Mouse (Mus musculus) MEL (cell line): ENCODE measurements around the gene Lce1a1. TPM values are rescaled to one million over a fixed set of nuclear protein-coding genes. Genes with fewer than 3 reads are reported as not detected.

Experiments used
- DNase-seq: peaks from one replicate; pipeline ENCODE4 v3.0.0; 2011; ENCODE audit warnings: low read depth, low spot score
- H3K27ac ChIP-seq: 2 replicates; pipeline ENCODE4 v1.5.1; 2012; ENCODE audit warnings: low read depth, mild to moderate bottlenecking, control low read depth, low read length, moderate library complexity; ENCODE audit not compliant: control insufficient read depth
- H3K27me3 ChIP-seq, 2 experiments: fragments of 150-350 bp in 1 of 2; sonication (generic) in 1 of 2; 2 replicates each; pipeline ENCODE4 v1.6.1; 2012; ENCODE audit warnings: low read length in 2 of 2, mild to moderate bottlenecking in 2 of 2, improper control_type of control experiment in 1 of 2, moderate library complexity in 1 of 2; ENCODE audit not compliant: insufficient read depth in 2 of 2, control insufficient read depth in 1 of 2
- H3K36me3 ChIP-seq, 2 experiments: 2 replicates each; pipeline ENCODE4 v1.6.1; 2012 to 2014; ENCODE audit warnings: low read length in 2 of 2, improper control_type of control experiment in 1 of 2, inconsistent platforms in 1 of 2, mild to moderate bottlenecking in 1 of 2; ENCODE audit not compliant: insufficient read depth in 2 of 2, control insufficient read depth in 1 of 2
- H3K4me1 ChIP-seq, 2 experiments: fragments of 150-350 bp in 1 of 2; sonication (generic) in 1 of 2; 2 replicates each; pipeline ENCODE4 v1.6.1; 2012; ENCODE audit warnings: low read length in 2 of 2, improper control_type of control experiment in 1 of 2, mild to moderate bottlenecking in 1 of 2; ENCODE audit not compliant: insufficient read depth in 2 of 2, control insufficient read depth in 1 of 2
- H3K4me3 ChIP-seq, 2 experiments: fragments of 150-350 bp in 1 of 2; sonication (generic) in 1 of 2; 2 replicates each; pipeline ENCODE4 v1.5.1; 2012; ENCODE audit warnings: low read depth in 2 of 2, low read length in 2 of 2, mild to moderate bottlenecking in 2 of 2, moderate library complexity in 2 of 2, control low read depth in 1 of 2, improper control_type of control experiment in 1 of 2; ENCODE audit not compliant: control insufficient read depth in 1 of 2, insufficient read depth in 1 of 2
- H3K79me2 ChIP-seq: 2 replicates; pipeline ENCODE4 v1.6.1; 2012; ENCODE audit warnings: mild to moderate bottlenecking, low read length, moderate library complexity; ENCODE audit not compliant: control insufficient read depth, poor library complexity, insufficient read depth
- H3K9ac ChIP-seq: 2 replicates; pipeline ENCODE4 v1.6.1; 2012; ENCODE audit warnings: low read depth, mild to moderate bottlenecking, control low read depth, low read length, moderate library complexity; ENCODE audit not compliant: control insufficient read depth, poor library complexity, severe bottlenecking
- H3K9me3 ChIP-seq: fragments of 150-350 bp; sonication (generic); replicated peaks from 2 replicates; pipeline ENCODE4 v1.6.1; 2012; ENCODE audit warnings: mild to moderate bottlenecking, low read length, improper control_type of control experiment, moderate library complexity; ENCODE audit not compliant: insufficient read depth
- E2F4 ChIP-seq: IDR thresholded peaks from 2 replicates; pipeline ENCODE4 v1.6.1; 2011; ENCODE audit warnings: low read depth, low read length, improper control_type of control experiment, borderline replicate concordance
- EP300 ChIP-seq, 2 experiments: IDR thresholded peaks; 2 replicates each; pipeline ENCODE4 v1.6.1; 2011; ENCODE audit warnings: improper control_type of control experiment in 2 of 2, low read length in 2 of 2, low read depth in 1 of 2, mild to moderate bottlenecking in 1 of 2
- KAT2A ChIP-seq: conservative IDR thresholded peaks from 2 replicates; pipeline ENCODE4 v1.6.1; 2012; ENCODE audit warnings: low read depth, low read length, improper control_type of control experiment, inconsistent platforms
- MAFK ChIP-seq: IDR thresholded peaks from 2 replicates; pipeline ENCODE4 v1.6.1; 2011; ENCODE audit warnings: low read depth, mild to moderate bottlenecking, low read length, improper control_type of control experiment, borderline replicate concordance
- MYB ChIP-seq: IDR thresholded peaks from 2 replicates; pipeline ENCODE4 v1.6.1; 2011; ENCODE audit warnings: mild to moderate bottlenecking, low read depth, low read length, improper control_type of control experiment
- MYC ChIP-seq: IDR thresholded peaks from 2 replicates; pipeline ENCODE4 v1.6.1; 2011; ENCODE audit warnings: low read depth, mild to moderate bottlenecking, low read length, improper control_type of control experiment, moderate library complexity
- POLR2A ChIP-seq, 2 experiments: IDR thresholded peaks; 2 replicates each; pipeline ENCODE4 v1.6.1; 2011 to 2012; ENCODE audit warnings: low read length in 2 of 2, mild to moderate bottlenecking in 2 of 2, control low read depth in 1 of 2, improper control_type of control experiment in 1 of 2, low read depth in 1 of 2, moderate library complexity in 1 of 2; ENCODE audit not compliant: control insufficient read depth in 1 of 2, insufficient read depth in 1 of 2, poor library complexity in 1 of 2
- POLR2AphosphoS2 ChIP-seq: IDR thresholded peaks from 2 replicates; pipeline ENCODE4 v1.6.1; 2011; ENCODE audit warnings: low read length, improper control_type of control experiment
- RAD21 ChIP-seq: IDR thresholded peaks from 2 replicates; pipeline ENCODE4 v1.6.1; 2011; ENCODE audit warnings: mild to moderate bottlenecking, low read depth, low read length, improper control_type of control experiment
- SMC3 ChIP-seq: IDR thresholded peaks from 2 replicates; pipeline ENCODE4 v1.6.1; 2011; ENCODE audit warnings: low read depth, low read length, improper control_type of control experiment
- UBTF ChIP-seq: IDR thresholded peaks from 2 replicates; pipeline ENCODE4 v1.6.1; 2012; ENCODE audit warnings: low read depth, mild to moderate bottlenecking, inconsistent platforms, low read length, improper control_type of control experiment, moderate library complexity, borderline replicate concordance; ENCODE audit not compliant: insufficient read depth
- USF2 ChIP-seq, 2 experiments: IDR thresholded peaks; 2 replicates each; pipeline ENCODE4 v1.6.1; 2011 to 2012; ENCODE audit warnings: improper control_type of control experiment in 2 of 2, low read length in 2 of 2, borderline replicate concordance in 1 of 2, inconsistent platforms in 1 of 2, low read depth in 1 of 2, mild to moderate bottlenecking in 1 of 2; ENCODE audit not compliant: insufficient read depth in 1 of 2
- polyA plus RNA-seq, 2 experiments: library from polyadenylated mRNA; stranded (reverse) in 1 of 2; unstranded in 1 of 2; fragments of >175 nt in 1 of 2; fragments of >200 nt in 1 of 2; gene quantifications; 2 replicates each; pipeline versions ENCODE4 v1.2.1 to v1.2.4; 2012; ENCODE audit warnings: low replicate concordance in 2 of 2, low read depth in 1 of 2; ENCODE audit not compliant: insufficient read length in 2 of 2, insufficient read depth in 1 of 2, missing spikeins in 1 of 2
- total RNA-seq: library from RNA; depleted of rRNA; stranded (reverse); fragments of 300-350 nt; gene quantifications from 2 replicates; pipeline ENCODE4 v1.2.3, GENCODE M21; 2012

The Lce1a1 gene
- total and polyA plus RNA-seq, 3 experiments: not detected

- H3K27ac ChIP-seq: no peak within 1 kb of the TSS
- no peaks in the 10 kb centered on the region for H3K36me3 ChIP-seq
- TF ChIP-seq MAFK (no peak), POLR2A (IDR thresholded peaks at IDR 0.05; ENCODE audit: control insufficient read depth in 1 of 2, insufficient read depth in 1 of 2, low read depth in 1 of 2, low read length in 2 of 2, poor library complexity in 1 of 2) (no peak), POLR2AphosphoS2 (no peak)
- no peaks in the 10 kb centered on the region for H3K79me2 ChIP-seq
- H3K27me3 ChIP-seq: no peaks in the 10 kb centered on the region
- no peak within 1 kb of the TSS for H3K4me3 ChIP-seq
- H3K4me1 ChIP-seq: no peaks in the 10 kb centered on the region
- no peak for DNase-seq
- no peaks in the 10 kb centered on the region for H3K9me3 ChIP-seq
- H3K9ac ChIP-seq: no peak within 1 kb of the TSS
Measured at GRCm38 (mm10) chr3:92656826-92657225, 8.7 kb upstream of the Lce1a1 start, which contains the start of gene Lce1b. Gene Lce1b, minus strand, starts transcription at chr3:92656926.

GRCm38 (mm10) chr3:92639854-92640253 is 8.3 kb downstream of the Lce1a1 start:
- TF ChIP-seq SMC3 (no peak), KAT2A (no peak), RAD21 (no peak), POLR2AphosphoS2 (no peak), MYB (no peak), E2F4 (no peak), USF2 (IDR thresholded peaks at IDR 0.05; ENCODE audit: borderline replicate concordance in 1 of 2, insufficient read depth in 1 of 2, low read depth in 1 of 2, low read length in 2 of 2) (no peak)
- Histone ChIP-seq H3K27me3 (no peaks in the 10 kb centered on the region), H3K4me3 (no peak overlapping the region), H3K9ac (no peak overlapping the region), H3K79me2 (no peaks in the 10 kb centered on the region), H3K36me3 (no peaks in the 10 kb centered on the region), H3K9me3 (no peaks in the 10 kb centered on the region), H3K4me1 (no peaks in the 10 kb centered on the region), H3K27ac (no peak overlapping the region)
- no peak for DNase-seq

GRCm38 (mm10) chr3:92638653-92638991 is 9.5 kb downstream of the Lce1a1 start:
- TF ChIP-seq UBTF (no peak), MYC (no peak), EP300 (IDR thresholded peaks at IDR 0.05; ENCODE audit: low read depth in 1 of 2, low read length in 2 of 2) (no peak)
- no peaks in the 10 kb centered on the region for H3K4me1 ChIP-seq
- no peaks in the 10 kb centered on the region for H3K79me2 ChIP-seq
- no peak for DNase-seq
- H3K36me3 ChIP-seq: no peaks in the 10 kb centered on the region
- H3K9ac ChIP-seq: no peak overlapping the region
- no peak overlapping the region for H3K4me3 ChIP-seq
- no peak overlapping the region for H3K27ac ChIP-seq
- no peaks in the 10 kb centered on the region for H3K27me3 ChIP-seq
- H3K9me3 ChIP-seq: no peaks in the 10 kb centered on the region
